Mouse (Mus musculus) adrenal gland, postnatal 14 days (tissue): ENCODE data around the gene Pglyrp1. TPM values are rescaled to one million over a fixed set of nuclear protein-coding genes. Genes with fewer than 3 reads are reported as not detected.

Experiments used
- DNase-seq: peaks from one replicate; pipeline ENCODE4 v3.0.0; 2021; ENCODE audit warnings: mixed read lengths
- total RNA-seq: library from RNA; stranded (reverse); gene quantifications from 2 replicates; pipeline ENCODE4 v1.2.3, GENCODE M21; 2021

Gene Pglyrp1
- total RNA-seq, 1 experiment from 2014 or later: 2.3 TPM

DNA sequence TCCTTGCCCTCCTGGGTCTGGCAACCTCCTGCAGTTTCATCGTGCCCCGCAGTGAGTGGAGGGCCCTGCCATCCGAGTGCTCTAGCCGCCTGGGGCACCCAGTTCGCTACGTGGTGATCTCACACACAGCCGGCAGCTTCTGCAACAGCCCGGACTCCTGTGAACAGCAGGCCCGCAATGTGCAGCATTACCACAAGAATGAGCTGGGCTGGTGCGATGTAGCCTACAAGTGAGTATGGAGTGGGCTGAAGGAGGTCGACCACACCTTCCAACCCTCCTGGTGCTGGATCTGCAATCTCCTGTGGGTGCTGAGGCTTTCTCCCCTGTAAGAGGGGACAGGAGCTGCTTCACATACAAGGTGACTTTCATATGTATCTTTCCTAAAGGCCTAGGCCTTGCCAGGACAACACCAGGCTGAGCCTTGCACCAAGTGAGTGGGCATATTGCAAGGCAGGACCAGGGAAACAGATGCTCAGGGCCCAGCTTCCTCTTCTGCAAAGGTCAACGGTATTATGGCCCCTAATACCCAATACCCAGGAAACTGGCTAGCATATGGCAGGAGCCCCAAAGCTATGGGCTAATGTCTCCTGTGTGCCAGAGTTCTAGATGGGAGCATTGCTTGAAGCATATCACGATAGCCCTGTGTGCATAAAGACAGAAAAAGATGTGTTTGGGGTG, 13.8 kb downstream of the Pglyrp1 start:
- no peak for DNase-seq

- no peak for DNase-seq
Measured at GRCm38 (mm10) chr7:18886963-18887362, 15.8 kb downstream of the Pglyrp1 start.

DNA sequence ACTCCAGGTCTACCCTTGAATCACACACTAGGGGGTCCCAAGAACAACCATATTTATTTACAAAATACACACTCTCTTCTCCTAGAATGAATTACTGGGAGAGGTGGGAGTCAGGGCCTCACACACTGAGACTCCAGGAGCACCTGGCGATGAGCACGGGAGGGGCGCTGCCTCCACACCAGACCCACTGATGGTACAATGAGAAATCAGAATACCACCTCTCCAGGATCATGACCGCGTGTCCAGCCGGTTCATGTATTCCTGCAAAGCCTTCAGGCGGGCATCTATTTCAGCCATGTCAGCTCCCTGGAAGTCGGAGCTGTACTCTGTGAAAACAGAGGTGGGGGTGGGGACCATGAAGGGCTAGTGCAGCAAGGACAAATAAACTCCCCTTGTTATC, 19.7 kb downstream of the Pglyrp1 start:
- no peak for DNase-seq

GRCm38 (mm10) chr7:18891872-18892599, 20.9 kb downstream of the Pglyrp1 start:
- peak; percentile 92 for DNase-seq

GRCm38 (mm10) chr7:18893009-18893408, 21.9 kb downstream of the Pglyrp1 start:
- DNase-seq: no peak

DNA sequence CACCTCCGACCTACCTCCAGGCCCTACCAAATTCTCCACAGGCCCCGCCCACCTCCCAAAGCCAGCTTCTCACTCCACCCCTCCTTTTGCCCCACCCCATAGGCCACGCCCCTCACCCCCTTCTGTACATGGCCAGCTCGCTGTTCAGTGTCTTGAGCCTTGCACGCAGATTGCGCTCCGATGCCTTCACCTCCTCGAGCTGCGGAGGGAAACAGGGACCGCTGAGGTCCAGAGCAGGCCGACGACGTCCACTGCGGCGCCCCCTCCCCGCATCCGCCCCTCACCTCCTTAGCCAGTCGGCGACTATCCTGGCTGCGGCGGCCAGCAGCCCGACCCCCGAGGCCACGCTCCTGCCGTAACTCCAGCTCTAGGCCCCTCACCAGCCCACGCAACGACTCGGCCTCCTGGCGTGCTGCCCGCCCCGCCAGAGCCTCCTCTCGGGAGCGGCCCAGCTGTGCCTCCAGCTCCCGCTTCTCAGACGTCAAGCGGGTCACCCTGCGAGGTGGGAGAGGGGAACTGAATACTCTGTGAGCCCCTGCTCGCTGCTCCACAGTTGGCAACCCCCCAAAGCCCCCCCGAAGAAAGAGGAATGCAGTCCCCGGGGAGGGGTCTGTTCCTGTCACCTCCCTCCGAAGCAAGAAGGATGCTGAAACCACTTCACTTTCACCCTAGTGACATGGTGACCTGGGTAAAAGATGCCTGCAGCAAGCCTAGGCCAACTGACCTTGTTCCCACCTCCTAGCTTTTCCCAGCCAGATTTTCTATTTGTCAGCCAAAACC, 22.7 kb downstream of the Pglyrp1 start:
- peak; percentile 86 for DNase-seq

DNA sequence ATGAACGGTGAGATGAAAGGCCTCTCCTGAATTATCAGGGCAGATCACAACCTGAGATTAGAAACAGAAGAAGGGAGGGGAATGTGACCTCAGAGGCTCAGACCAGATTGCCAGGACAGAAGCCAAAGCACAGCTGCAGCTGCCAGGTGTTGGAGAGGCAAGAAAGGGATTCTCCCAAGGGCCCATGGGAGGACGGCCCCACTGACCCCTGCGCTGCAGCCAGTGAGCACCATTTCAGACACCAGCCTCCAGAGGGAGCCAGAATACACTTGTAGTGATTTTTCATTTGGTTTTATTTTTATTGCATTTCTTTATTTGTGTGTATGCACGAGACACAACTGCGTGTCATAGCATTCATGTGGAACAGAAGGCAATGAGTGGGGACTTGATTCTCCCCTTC, 25.4 kb downstream of the Pglyrp1 start:
- peak; percentile 74 for DNase-seq

GRCm38 (mm10) chr7:18900513-18900912, 29.4 kb downstream of the Pglyrp1 start:
- no peak for DNase-seq

DNA sequence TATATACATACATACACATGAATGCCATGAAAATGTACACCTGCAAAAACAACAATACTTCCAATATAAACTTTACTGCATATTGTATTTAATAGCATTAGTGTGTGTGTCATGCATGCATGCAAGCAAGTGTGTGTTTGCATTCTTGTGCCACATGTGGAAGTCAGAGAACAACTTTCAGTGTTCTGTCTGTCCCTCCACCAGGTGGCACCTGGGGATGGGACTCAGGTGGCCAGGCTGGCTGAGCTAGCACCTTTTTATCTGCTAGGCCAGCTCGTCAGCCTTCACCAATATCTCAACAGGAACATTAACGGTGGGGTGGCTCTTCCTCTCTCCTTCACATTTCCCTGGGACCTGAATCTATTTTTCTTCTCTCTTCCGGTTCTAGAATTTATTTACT, 31.4 kb downstream of the Pglyrp1 start:
- DNase-seq: no peak

- DNase-seq: no peak
Measured at GRCm38 (mm10) chr7:18904971-18905370, 33.8 kb downstream of the Pglyrp1 start.

GRCm38 (mm10) chr7:18909797-18910196, 38.7 kb downstream of the Pglyrp1 start:
- no peak for DNase-seq

DNA sequence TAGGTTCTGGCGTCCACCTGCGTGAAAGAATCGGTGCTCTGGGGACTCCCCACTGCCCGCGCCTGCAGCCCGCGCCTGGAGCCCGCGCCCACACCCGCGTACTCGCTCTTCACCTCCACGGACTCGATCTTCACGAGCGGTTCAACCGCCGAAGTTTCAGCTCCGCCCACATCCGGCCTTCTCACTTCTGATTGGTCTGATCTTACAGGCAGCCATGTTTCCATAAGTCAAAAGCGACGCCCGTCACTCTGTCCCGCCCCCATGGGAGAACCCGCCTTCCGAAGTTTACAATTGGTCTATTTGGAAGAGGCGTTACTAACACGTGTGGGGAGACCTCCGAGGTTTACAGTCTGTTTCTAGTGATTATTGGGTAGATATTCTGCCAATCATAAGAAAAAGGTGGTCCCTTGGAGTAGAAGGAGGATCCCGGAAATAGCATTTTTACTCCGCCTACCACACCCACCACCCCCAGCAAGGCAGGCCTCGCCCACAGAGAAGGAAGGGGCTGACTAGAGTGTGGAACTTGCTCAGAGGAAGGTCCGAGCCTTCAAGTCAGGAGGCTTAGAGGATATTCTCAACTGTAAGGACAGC, 39.2 kb downstream of the Pglyrp1 start, which contains the start of gene Ccdc61:
Gene Ccdc61, minus strand, starts transcription at position 175 of the 591 bp plus-strand sequence.
- DNase-seq: peak; percentile 97

- DNase-seq: no peak
Measured at GRCm38 (mm10) chr7:18916254-18916653, 45.1 kb downstream of the Pglyrp1 start.

DNA sequence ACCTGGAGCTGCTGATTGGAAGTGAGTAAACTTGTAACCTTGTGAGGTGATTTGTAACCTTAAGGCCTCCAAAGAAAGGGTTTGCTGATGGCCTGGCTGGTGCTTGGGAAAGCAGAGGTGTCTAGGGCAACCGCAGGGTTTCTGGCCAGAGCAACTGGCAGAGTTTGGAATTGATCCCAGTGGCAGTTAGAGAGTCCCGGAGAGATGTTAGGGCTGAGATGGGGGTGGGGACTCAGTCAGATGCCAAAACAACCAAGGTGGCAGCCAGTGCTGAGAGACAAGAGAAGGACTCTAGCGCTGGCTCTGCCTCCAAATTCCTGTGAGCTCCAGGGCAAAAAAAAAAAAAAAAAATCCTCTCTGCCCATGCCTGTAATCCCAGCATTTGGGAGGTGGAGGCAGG, 46.8 kb downstream of the Pglyrp1 start:
- DNase-seq: peak; percentile 44

GRCm38 (mm10) chr7:18921069-18921468, 49.9 kb downstream of the Pglyrp1 start:
- DNase-seq: peak; percentile 58

DNA sequence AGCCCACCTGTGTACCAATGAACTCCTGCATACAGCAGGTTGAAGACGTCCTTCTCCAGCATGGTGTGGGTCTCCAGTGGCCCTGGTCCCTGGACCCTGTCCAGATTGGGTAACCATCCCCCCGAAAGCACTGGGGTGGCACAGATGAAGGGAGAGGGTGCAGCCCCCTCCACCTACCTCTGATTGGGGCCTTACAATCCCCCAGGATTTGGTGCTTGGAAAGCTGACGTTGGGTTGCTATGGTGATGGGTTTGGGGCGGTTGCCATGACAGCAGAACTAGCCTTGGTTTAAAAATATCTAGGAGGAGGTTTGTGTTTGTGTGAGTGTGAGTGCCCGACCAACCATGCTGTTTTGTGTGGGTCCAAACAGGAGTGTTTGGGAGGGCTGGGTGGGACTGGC, 51.7 kb downstream of the Pglyrp1 start:
- peak; percentile 18 for DNase-seq

DNA sequence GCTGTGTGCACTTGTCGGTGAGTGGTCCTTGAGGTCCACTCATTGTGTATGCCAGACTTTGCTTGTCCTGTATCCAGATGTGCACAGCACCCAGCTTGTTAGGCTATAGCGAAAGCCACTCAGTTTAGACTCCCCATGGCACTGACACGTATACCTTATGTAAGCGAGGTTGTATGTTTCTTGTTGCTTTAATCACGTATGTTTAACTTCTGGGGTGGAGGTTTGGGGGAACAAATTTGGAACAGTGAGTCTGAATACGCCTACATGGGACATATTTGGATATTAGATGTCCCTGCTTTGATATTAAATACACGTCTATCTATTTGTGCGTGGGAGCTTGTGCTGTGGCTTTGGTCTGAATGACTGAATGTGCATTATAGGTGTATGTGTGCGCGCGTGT, 52.1 kb downstream of the Pglyrp1 start:
- DNase-seq: no peak

DNA sequence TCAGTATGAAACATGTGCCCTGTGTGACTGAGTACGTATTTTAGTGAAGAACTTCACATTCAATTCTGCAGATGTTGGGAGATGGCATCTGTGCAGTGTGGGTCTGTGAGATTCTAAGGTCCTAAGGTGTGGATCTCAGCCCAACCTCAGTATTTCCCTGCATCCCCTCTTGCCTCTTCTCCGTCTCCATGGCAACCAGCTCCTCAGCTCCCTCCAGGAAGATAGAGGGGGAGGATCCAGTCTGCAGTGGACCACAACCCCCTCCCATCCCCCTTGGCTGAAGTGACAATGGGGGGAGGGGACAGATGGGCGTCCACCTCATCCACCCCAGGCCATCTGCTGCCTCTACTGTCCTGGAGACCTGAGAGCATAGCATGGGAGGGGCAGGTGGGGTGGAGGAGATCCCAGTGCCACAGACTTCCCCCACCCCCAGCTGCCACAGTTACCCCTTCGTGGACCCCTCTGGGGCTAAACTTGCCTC, 52.6 kb downstream of the Pglyrp1 start:
- no peak for DNase-seq

GRCm38 (mm10) chr7:18924321-18924720, 53.2 kb downstream of the Pglyrp1 start:
- no peak for DNase-seq

- DNase-seq: peak; percentile 93
Measured at GRCm38 (mm10) chr7:18925162-18925938, 54.2 kb downstream of the Pglyrp1 start, which contains the start of gene Nova2. Gene Nova2, plus strand, starts transcription at chr7:18925888.

DNA sequence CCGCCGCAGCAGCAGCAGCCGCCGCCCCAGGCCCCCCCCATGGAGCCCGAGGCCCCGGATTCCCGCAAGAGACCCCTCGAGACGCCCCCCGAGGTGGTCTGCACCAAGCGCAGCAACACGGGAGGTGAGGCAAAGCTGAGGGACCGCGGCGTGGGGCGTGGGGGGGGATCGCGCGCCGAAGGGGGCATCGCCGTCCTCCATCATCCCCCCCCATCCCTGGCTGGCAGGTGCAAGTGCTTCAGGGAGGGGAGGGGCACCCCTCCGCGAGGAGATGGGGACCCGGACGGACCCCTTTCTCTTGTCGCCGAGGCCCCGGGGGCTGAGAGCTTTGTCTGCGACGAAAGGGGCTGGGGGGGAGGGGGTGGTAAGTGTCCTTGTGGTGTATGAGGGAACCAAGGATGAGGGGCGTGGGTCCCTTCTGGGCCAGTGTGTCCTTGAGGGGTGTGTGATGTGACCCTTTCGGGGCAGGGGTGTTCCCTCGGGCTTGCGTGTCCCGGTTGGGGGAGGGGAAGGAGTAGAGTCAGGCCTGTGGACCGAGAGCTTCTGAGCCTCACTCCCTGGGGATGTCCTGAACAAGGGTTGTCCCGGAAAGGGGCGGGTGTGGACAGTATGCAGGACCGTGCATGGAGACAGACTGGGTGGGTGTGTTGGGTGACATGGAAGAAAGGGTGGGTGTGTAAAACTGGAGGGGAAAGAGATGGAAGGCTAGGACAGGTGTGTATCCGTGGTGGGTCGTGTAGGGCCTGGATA, 55.1 kb downstream of the Pglyrp1 start:
- DNase-seq: peak; percentile 57
